Mouse (Mus musculus) E14TG2a.4 (cell line): ENCODE data around the gene Stat4.

Source experiments
- CTCF ChIP-seq: conservative IDR thresholded peaks from 2 replicates; pipeline ENCODE4 v1.5.1; 2014; ENCODE audit warnings: low read length
- NANOG ChIP-seq: IDR thresholded peaks from 2 replicates; pipeline ENCODE4 v1.6.1; 2014; ENCODE audit warnings: borderline replicate concordance, low read length, mixed read lengths

DNA sequence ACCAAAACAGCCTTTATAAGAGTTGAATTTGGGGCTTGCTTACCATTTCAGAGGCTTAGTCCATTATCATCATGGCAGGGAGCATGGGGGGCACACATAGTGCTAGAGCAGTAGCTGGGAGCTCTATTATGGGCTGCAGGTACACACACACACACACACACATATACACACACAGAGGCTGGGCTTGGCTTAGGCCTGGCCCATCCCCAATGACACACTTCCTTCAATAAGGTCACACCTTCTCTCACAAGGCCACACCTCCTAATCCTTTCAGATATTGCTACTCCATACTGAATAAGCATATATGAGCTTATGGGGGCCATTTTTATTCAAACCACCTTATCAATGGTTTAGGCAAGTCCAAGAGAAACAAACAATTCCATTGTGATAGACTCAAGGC is 25.3 kb downstream of the Stat4 start:
- TF ChIP-seq CTCF (no peak), NANOG (no peak)
